Mouse (Mus musculus) inflammation-experienced regulatory T-cells, adult 6 months (primary cell): ENCODE data around the gene Cacna1d. TPM values are rescaled to one million over a fixed set of nuclear protein-coding genes. Genes with fewer than 3 reads are reported as not detected.
A peak's percentile ranks its signal among the peaks of the same experiment; 100 is the strongest.

Source experiments
- ATAC-seq: one replicate; pipeline ENCODE4 v1.8.0; 2017
- polyA plus RNA-seq, 3 experiments: library from polyadenylated mRNA; unstranded; fragments of 100-300 nt; shearing (Covaris generic); gene quantifications; one replicate each; pipeline ENCODE4 v1.2.1; 2017

The Cacna1d gene
- polyA plus RNA-seq, 3 experiments from 2014 or later = 1.4 to 3.4 (median 2.8) TPM

GRCm38 (mm10) chr14:30064864-30065263, 426.4 kb downstream of the Cacna1d start:
- no peak for ATAC-seq

DNA sequence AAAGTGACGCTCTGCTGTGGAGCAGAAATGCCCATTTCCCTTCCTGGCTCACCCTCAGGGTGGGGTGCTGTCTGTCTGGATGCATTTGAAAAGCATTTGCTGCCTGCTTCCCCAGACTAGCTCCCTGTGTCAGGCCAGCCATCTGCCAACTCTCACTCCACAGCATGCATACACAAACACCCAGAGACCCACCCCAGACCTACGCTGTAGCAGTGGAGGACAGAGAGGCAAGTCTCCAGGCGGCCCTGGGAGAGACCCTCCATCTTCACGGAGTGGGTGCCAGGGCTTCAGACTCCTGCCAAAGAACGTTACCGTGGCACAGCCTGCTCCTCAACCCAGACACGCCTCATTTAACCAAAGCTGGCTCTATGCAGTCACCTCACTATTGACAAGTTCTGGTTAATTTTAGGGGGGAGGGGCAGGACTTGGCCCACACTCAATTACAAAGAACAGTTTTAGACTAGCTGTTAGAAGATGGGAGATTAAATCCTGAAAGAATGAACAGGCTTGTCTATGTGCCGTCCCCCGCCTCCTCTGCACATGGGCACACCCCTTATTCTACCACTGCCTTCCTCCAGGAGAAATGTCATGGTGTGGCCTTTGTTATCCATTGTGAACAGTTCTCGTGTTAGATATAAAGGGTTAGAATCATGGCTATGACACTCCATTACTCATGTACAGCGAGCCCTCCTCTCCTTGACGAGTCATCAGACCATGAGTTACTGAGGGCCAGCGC, 435.1 kb downstream of the Cacna1d start:
- no peak for ATAC-seq

- no peak for ATAC-seq
Observed at GRCm38 (mm10) chr14:30054922-30055321, 436.3 kb downstream of the Cacna1d start.

DNA sequence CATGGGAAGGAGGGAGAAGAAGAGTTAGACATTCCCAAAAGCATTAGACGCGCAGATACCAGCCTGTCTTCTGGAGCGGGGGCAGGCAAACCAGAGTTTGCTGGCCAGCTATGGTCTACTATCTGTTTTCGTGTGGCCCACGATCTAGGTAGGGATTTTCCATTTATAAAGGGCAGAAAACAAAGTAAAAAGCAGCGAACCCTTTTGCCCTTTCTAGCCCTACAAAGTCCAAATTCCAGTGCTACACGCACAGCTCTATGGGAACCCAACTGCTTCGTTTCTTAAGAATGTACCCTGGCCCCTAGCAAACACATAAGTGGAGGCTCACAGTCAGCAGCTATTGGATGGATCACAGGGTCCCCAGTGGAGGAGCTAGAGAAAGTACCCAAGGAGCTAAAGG, 441.0 kb downstream of the Cacna1d start:
- no peak for ATAC-seq

DNA sequence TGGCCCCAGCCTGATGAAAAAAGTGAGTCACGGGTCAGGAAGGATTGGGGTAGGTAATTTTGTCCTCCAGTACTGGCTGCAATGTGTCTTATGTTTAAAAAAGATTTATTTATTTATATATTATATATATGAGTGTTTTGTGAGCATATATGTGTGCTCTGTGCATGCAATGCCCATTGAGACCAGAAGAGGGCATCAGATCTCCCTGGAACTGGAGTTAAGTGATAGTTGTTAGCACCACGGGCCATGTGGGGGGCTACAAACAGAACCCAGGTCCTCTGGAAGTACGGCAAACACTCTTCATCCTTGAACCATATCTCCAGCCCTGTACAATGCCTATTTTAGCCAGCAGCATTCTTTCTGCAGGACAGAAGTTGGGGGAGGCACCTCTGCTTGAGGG, 443.2 kb downstream of the Cacna1d start:
- no peak for ATAC-seq

- no peak for ATAC-seq
Observed at GRCm38 (mm10) chr14:30046976-30047375, 444.3 kb downstream of the Cacna1d start.

GRCm38 (mm10) chr14:30045704-30046220, 445.5 kb downstream of the Cacna1d start:
- no peak for ATAC-seq

GRCm38 (mm10) chr14:30045239-30045638, 446.0 kb downstream of the Cacna1d start:
- no peak for ATAC-seq

GRCm38 (mm10) chr14:30043356-30043940, 447.8 kb downstream of the Cacna1d start:
- no peak for ATAC-seq

GRCm38 (mm10) chr14:30041836-30042235, 449.4 kb downstream of the Cacna1d start:
- no peak for ATAC-seq

DNA sequence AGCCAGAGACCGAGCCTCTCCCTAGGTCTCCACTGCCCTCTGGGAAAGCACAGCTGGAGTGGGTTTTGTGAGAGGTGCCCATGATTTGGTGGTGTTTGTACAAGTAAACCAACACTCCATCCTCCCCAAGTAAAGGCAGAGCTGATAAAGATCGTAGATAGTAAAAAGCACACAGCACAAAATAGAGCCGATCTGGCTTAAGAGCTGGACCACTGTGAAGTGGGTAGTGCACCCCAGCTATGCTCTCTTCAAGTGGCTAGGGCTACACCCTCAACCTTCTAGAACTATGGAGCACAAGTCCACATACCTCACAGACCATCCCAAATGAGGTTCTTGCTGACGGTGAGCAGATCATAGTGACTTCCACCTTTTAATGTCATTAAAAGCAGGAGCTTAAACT, 451.8 kb downstream of the Cacna1d start:
- ATAC-seq = no peak

- no peak for ATAC-seq
Observed at GRCm38 (mm10) chr14:30038431-30038830, 452.8 kb downstream of the Cacna1d start.

DNA sequence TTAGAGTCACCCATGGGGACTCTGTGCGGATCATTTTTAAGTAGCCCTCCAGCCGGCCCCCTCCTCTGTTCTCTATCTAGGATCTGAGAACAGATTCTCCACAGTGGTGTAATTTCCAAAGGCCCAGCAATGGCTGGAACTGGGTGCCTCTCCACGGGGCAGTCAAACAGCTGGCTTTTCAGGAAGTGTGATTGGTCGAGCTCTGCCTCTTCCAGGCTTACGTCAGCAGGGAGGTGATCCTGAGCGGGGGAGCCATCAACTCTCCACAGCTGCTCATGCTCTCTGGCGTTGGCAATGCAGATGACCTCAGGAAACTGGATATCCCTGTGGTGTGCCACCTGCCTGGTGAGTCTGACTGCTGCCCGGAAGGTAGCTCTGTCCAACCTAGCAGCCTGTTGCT, 457.9 kb downstream of the Cacna1d start:
- no peak for ATAC-seq

GRCm38 (mm10) chr14:30027378-30027777, 463.9 kb downstream of the Cacna1d start:
- peak; percentile 41 for ATAC-seq

DNA sequence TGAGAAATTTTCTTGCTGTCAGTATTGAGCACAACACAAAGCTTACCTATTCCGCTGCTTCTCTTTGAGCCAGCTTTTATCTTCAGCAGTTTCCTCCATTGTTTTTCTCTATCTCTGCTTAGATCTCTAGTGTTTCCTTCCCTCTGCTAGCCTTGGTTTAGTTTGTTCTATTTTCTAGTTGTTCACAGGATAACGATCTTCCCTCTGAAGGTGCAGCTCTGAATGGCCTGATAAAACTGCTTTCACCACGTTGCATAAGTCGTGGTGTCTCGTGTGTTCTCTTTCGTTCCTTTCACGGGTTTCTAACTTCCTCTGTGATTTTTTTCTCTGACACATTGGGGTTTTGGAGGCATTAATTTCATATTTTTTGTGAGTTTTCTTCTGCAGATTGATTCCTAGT, 466.9 kb downstream of the Cacna1d start:
- peak; percentile 64 for ATAC-seq

GRCm38 (mm10) chr14:30022471-30022870, 468.8 kb downstream of the Cacna1d start:
- no peak for ATAC-seq

DNA sequence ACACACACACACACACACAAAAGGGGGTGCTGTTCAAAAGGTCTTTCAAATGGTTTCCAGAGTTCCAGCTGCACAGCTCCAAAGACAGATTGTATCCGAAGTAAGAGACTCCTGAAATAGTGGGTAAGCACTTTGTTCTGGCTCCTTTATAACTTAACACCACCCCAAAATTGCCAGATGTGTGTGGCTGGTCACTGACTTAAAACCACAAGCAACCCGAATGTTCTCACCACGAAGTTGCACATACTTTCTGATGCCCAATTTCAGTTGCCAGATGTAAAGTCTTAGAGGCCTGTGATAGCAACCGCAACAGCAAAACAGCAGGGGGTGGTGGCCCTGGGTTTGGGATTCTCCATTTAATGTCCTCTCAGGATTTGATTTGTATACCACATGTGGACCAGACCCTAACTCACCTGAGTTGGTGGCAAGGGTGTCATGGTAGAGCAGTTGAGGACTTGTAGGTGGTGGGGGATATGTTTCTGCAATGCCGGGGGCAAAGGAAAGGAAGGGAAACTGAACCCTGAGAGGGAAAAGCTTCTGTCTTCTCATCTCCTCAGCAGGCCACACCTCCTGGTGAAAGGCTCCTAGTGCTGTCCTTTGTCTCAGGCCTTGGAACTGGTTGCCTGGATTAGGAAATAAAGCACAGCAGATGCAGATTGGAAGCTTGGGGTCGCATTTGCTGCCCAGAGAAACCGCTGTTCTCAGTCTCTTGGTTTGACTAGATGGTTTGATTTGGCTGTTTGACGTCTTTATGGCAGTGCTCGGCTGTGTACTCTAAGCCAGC, 471.3 kb downstream of the Cacna1d start:
- ATAC-seq = no peak

DNA sequence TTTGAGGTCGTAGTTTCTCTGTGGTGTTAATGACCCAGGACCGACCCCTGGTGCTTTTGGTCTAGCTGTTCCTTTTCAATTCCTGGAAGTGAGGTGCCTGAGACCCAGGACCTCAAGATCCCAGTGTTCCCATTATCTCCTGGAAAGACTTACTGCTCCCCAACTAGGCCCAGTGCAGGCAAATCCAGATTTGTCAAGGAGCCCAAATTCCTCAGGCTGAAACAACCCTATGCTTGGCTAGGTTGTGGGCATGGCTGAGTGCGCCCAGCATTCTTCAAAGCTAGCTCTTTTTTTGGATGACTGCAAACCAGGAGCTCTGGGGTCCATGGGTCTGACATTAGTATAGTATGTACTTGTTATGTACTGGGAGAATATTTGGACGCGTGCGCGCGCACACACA, 471.9 kb downstream of the Cacna1d start:
- no peak for ATAC-seq

DNA sequence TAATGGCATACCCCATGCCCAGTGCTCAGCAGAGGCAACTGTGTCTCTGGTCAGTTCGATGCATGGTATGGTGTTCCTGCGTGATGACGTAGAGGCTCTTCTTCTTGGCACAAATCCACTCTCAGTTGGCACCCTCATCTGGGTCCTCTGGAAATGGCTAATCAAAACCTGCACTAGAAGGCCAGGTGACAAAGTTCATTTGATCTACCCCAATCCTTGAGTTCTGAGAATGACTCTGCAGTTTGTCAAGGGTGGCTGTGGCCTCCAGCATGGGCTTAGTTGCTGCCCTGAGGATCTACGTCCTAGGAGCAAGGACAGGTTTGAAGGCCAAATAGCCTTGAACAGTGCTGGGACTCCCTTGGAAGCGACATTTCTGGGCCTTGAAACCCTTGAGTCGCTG, 472.4 kb downstream of the Cacna1d start:
- no peak for ATAC-seq

DNA sequence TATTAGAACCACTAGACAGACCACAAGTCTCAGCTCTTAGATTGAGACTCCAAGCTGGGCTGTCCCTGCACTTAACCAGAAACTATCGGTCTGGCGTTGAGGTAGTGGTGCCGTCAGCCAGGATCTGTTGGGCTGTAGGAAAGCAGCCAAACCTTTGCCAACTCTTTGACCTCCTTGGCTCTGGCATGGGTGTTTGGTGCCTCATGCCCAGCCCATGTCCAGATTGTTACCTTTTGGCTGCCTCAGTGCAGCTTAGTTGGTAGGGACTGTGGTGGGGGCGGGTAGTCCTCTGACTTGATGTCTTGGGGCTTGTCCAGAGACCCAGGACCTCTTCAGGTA, 472.8 kb downstream of the Cacna1d start:
- no peak for ATAC-seq

- ATAC-seq = no peak
Observed at GRCm38 (mm10) chr14:30017794-30018462, 473.3 kb downstream of the Cacna1d start.

GRCm38 (mm10) chr14:30016666-30017065, 474.6 kb downstream of the Cacna1d start:
- ATAC-seq = no peak

DNA sequence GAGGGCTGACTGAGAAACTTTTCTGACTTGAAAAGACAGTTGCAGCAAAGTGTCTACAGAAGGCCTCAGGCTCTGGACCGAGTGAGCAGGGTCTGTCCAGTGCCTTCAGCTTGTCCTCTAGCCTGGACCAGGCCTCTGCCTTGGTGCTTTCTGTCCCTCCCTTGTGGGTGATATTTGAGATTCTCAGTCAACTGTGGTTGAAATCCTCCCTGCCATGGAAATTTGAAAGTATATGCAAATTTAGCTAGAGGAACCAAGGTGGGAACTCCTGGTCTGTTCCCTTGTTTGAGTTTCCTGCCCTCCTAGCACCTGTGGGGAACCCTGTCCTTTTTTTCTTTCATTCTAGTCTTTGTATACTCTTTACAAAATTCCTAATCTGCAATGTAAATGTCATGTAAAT, 476.2 kb downstream of the Cacna1d start:
- ATAC-seq = no peak
